Mouse (Mus musculus) kidney, postnatal 0 days (tissue): ENCODE measurements around the gene Aplnr. TPM values are rescaled to one million over a fixed set of nuclear protein-coding genes. Genes with fewer than 3 reads are reported as not detected.

Source experiments
- ATAC-seq: fragments of 200-750 bp; cut with Nextera tagmentation; replicated peaks from 2 replicates; pipeline ENCODE4 v1.8.0; 2017; ENCODE audit warnings: low read depth, moderate number of reproducible peaks, moderate TSS enrichment, moderate library complexity; ENCODE audit not compliant: low FRiP score
- DNase-seq: peaks from one replicate; pipeline ENCODE4 v3.0.0-alpha.2; 2016; ENCODE audit warnings: low spot score
- H3K27ac ChIP-seq: fragments of 300-500 bp; sonication (generic); 2 replicates; pipeline ENCODE4 v1.5.1; 2014; ENCODE audit warnings: mild to moderate bottlenecking
- H3K27me3 ChIP-seq: fragments of 300-500 bp; sonication (generic); 2 replicates; pipeline ENCODE4 v1.6.1; 2014; ENCODE audit warnings: low read length, mixed read lengths; ENCODE audit not compliant: insufficient read depth
- H3K36me3 ChIP-seq: fragments of 300-500 bp; sonication (generic); 2 replicates; pipeline ENCODE4 v1.6.1; 2014; ENCODE audit warnings: low read length, mixed read lengths; ENCODE audit not compliant: insufficient read depth
- H3K4me1 ChIP-seq: fragments of 300-500 bp; sonication (generic); replicated peaks from 2 replicates; pipeline ENCODE4 v1.6.1; 2014; ENCODE audit warnings: antibody characterized with exemption, low read length, mixed read lengths; ENCODE audit not compliant: insufficient read depth
- H3K4me2 ChIP-seq: fragments of 300-500 bp; sonication (generic); 2 replicates; pipeline ENCODE4 v1.6.1; 2014; ENCODE audit warnings: mild to moderate bottlenecking, low read length, moderate library complexity, mixed read lengths
- H3K4me3 ChIP-seq: fragments of 300-500 bp; sonication (generic); replicated peaks from 2 replicates; pipeline ENCODE4 v1.5.1; 2014; ENCODE audit warnings: low read depth, low read length
- H3K9ac ChIP-seq: fragments of 300-500 bp; sonication (generic); 2 replicates; pipeline ENCODE4 v1.6.1; 2014; ENCODE audit warnings: low read depth, low read length
- H3K9me3 ChIP-seq: fragments of 300-500 bp; sonication (generic); replicated peaks from 2 replicates; pipeline ENCODE4 v1.6.1; 2016; ENCODE audit warnings: low read length, inconsistent platforms, mixed read lengths
- CTCF ChIP-seq: IDR thresholded peaks from 2 replicates; pipeline ENCODE4 v1.5.1; 2016; ENCODE audit warnings: antibody characterized with exemption, low read depth, mild to moderate bottlenecking, moderate library complexity
- WGBS: fragments of 180-500 bp; shearing (Covaris S2); extraction: QIAGEN DNeasy Blood & Tissue Kit; methylation state at CpG from one replicate; pipeline ENCODE4 v1.1.7; 2014; 5-methylcytosine and 5-hydroxymethylcytosine counted together
- polyA plus RNA-seq: library from polyadenylated mRNA; unstranded; fragments of >200 nt; fragmentation: Nextera tagmentation; extraction: Ambion mirVana; gene quantifications from 2 replicates; pipeline ENCODE4 v1.2.1, GENCODE M21; 2015

The Aplnr gene
- polyA plus RNA-seq, 1 experiment from 2014 or later, result 77.7 TPM

DNA sequence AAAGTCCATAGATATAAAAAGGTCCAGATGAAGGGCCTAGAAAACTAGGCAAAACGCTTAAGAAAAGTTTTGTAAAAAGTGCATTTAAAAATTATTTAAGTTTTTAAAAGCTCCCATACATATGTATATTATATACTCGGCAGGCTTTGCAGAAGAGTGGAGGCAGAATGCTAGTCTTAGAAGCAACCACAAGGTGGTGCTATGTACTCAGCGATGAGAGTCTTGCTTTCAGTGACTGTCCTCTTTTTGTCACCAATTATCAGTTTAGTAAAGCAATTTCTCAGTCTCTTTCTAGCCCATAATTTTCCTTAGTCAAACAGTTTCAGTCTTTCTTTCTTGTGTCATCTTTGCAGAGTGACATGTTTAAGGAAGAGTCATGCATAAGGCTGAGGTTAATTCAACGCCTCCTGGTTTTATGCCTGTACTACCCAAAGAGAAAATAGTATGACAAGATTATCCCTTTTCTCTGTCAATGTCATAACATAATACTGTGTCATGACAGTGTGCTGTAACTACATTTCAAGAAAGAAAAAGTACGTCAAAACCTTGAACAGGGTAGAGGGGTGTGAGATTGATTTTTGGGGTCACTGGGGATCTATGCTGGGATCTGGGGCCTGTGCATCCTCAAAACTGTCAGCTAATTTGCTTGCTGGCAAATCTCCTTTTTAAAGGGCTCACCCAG is 12.7 kb upstream of the Aplnr start:
- no peak overlapping the region for H3K4me3 ChIP-seq
- H3K27ac ChIP-seq, result no peak overlapping the region
- H3K4me2 ChIP-seq, result no peak overlapping the region
- no peaks in the 10 kb centered on the region for H3K9me3 ChIP-seq
- ATAC-seq, result peak; percentile 80; the same call in 1 of the 2 replicates
- 25% methylated on average over 5 of the region's 5 CpGs for WGBS
- H3K4me1 ChIP-seq, result no peaks in the 10 kb centered on the region
- peak; percentile 84 for TF ChIP-seq CTCF
- peak; percentile 92 for DNase-seq
- no peak overlapping the region for H3K9ac ChIP-seq
- H3K27me3 ChIP-seq, result no peaks in the 10 kb centered on the region
- H3K36me3 ChIP-seq, result no peaks in the 10 kb centered on the region

DNA sequence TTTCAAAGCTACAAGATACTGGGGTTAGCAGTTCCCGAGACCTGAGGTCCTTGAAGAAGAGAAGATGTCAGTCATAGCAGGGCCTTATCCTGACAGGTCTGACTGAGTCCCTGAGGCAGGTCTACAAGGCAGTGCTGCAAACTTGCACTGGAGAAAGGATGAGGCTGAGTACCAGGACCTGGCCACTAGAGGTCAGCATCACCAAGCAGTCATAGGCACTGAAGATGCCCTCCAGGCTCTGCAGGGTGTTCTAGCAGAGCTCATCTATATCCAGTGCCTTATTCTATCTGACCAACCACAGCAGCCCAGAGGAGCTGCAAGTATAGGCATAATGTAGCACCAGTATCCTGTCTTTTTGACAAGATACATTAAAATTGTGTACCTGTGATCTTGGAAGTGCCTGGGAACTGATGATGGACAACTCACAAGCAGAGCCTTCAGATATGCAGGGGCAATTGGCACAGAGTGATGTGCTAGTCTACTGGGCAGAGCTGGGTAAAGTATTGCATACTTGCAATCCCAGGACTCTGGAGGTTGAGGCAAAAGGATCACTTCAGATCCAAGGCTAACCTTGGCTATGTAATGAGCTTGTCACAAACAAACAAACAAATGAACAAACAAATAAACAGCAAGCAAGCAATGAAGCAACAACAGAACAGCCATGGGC is 12.0 kb upstream of the Aplnr start:
- no peak overlapping the region for H3K27ac ChIP-seq
- H3K27me3 ChIP-seq, result no peaks in the 10 kb centered on the region
- no peaks in the 10 kb centered on the region for H3K9me3 ChIP-seq
- H3K9ac ChIP-seq, result no peak overlapping the region
- DNase-seq (peak; percentile 81), ATAC-seq (peak; percentile 76)
- WGBS, result 24% methylated on average over 1 of the region's 1 CpGs
- no peaks in the 10 kb centered on the region for H3K36me3 ChIP-seq
- H3K4me1 ChIP-seq, result no peaks in the 10 kb centered on the region
- H3K4me3 ChIP-seq, result no peak overlapping the region
- H3K4me2 ChIP-seq, result no peak overlapping the region
- peak; percentile 84 for TF ChIP-seq CTCF

DNA sequence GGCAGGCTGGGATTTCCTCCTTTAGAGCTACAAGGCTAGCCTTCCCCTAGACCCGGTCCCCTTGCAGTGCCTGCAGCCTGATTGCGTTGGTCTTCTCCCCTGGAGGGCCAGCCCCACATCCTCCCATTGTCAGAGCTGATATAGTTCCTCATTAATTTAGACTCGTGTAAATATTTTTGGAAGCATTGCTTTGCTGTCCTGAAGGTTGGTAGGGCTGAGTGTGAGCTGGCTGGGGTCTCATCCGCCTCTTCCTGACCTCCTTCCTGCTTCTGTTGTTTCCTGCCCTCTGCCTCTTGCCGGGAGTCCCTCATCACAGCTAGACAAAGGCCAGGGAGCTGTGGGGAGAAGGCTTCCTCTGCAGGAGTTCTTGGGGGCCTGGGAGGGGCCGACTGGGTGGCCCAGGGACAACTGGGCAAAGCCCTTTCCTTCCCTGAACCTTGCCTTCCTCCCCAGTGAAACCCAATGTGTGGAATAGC is 6.5 kb upstream of the Aplnr start:
- DNase-seq (peak; percentile 63), ATAC-seq (0 out of 2 replicates have a peak, but pooled peaks have one; percentile 15)
- 40% methylated on average over 6 of the region's 6 CpGs for WGBS
- TF ChIP-seq CTCF, result no peak
- H3K9ac ChIP-seq, result no peak overlapping the region
- H3K4me2 ChIP-seq, result no peak overlapping the region
- no peak overlapping the region for H3K4me3 ChIP-seq
- no peaks in the 10 kb centered on the region for H3K36me3 ChIP-seq
- no peaks in the 10 kb centered on the region for H3K9me3 ChIP-seq
- no peaks in the 10 kb centered on the region; the same call in 1 of the 2 replicates for H3K4me1 ChIP-seq
- no peaks in the 10 kb centered on the region for H3K27me3 ChIP-seq
- peak overlapping the region; percentile 64 for H3K27ac ChIP-seq

DNA sequence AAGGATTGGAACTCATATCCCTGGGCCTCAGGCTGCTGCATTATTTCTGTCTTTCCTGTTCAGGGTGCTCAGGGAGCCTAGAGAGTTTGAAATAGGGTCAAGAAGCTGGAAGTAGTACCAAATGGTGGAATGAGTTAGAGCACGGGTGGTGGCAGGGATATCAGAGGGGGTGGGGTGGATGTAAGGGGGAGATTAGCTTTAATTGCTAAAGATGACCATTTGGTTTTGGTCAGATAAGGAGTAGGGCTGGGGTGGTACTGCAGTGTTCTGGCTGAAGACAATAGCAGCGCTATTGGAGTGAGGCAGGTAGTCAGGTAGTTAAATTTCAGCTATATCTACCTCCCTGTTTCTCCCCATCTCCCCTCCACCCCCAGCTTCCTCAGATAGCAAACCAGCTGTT is 4.8 kb upstream of the Aplnr start:
- 16% methylated on average over 2 of the region's 2 CpGs for WGBS
- H3K27ac ChIP-seq, result no peak overlapping the region
- no peak overlapping the region for H3K4me3 ChIP-seq
- H3K36me3 ChIP-seq, result no peaks in the 10 kb centered on the region
- DNase-seq (no peak), ATAC-seq (no peak)
- no peaks in the 10 kb centered on the region for H3K27me3 ChIP-seq
- no peaks in the 10 kb centered on the region; the same call in 1 of the 2 replicates for H3K4me1 ChIP-seq
- TF ChIP-seq CTCF, result no peak
- H3K9me3 ChIP-seq, result no peaks in the 10 kb centered on the region
- H3K9ac ChIP-seq, result no peak overlapping the region
- no peak overlapping the region for H3K4me2 ChIP-seq

DNA sequence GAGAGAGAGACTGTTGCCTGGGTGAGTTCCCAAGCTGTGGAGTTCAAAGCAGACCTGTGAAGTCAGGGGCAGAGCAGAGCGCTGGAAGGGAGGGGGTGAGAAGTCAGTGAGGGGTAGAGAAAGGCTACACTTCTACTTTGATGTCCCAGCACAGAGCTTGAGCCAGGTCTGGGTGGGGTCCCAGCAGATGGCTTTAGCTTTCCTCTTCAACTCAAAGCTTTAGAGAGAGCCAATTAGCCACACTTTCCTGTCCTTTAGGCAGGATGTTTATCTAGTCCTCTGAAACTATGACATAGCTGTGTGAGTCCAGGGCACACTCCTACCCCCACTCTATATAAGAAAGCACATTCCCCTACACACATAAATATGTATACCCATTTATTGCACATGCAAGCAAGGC is 4.3 kb upstream of the Aplnr start:
- Histone ChIP-seq H3K4me3 (no peak overlapping the region), H3K9ac (no peak overlapping the region), H3K9me3 (no peaks in the 10 kb centered on the region), H3K27ac (no peak overlapping the region), H3K4me1 (no peaks in the 10 kb centered on the region; the same call in 1 of the 2 replicates), H3K36me3 (no peaks in the 10 kb centered on the region), H3K4me2 (no peak overlapping the region), H3K27me3 (no peaks in the 10 kb centered on the region)
- WGBS, result 0% methylated on average over 1 of the region's 1 CpGs
- no peak for TF ChIP-seq CTCF
- no peak for DNase-seq
- ATAC-seq, result no peak

DNA sequence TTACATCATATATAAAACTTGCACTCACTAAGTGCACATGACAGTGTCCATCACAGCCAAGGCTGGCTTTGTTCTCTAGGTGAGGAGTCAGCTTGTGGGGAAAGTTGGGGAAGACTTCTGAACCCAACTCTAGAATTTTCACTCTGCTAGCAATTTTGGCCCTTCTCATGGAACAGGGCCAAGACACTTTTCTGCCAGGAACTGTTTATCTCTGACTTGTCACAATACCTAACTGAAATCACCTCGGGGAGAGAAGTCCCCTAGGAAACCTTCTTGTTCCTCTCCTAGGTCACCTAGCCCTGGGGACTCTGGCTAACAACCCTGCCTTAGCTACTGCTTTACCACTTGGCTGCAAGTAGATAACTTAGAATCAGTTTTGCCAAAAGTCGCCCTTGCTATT is 3.8 kb upstream of the Aplnr start:
- Histone ChIP-seq H3K27ac (no peak overlapping the region), H3K4me3 (no peak overlapping the region), H3K4me2 (no peak overlapping the region), H3K4me1 (no peaks in the 10 kb centered on the region; the same call in 1 of the 2 replicates), H3K27me3 (no peaks in the 10 kb centered on the region), H3K36me3 (no peaks in the 10 kb centered on the region), H3K9ac (no peak overlapping the region), H3K9me3 (no peaks in the 10 kb centered on the region)
- 45% methylated on average over 2 of the region's 2 CpGs for WGBS
- DNase-seq (no peak), ATAC-seq (no peak)
- no peak for TF ChIP-seq CTCF
